Mouse (Mus musculus) kidney, postnatal 0 days (tissue): ENCODE results near the gene 4930558K02Rik. TPM values are rescaled to one million over a fixed set of nuclear protein-coding genes. Genes with fewer than 3 reads are reported as not detected.

Experiments
- ATAC-seq: fragments of 200-750 bp; cut with Nextera tagmentation; replicated peaks from 2 replicates; pipeline ENCODE4 v1.8.0; 2017; ENCODE audit warnings: low read depth, moderate number of reproducible peaks, moderate TSS enrichment, moderate library complexity; ENCODE audit not compliant: low FRiP score
- DNase-seq: peaks from one replicate; pipeline ENCODE4 v3.0.0-alpha.2; 2016; ENCODE audit warnings: low spot score
- H3K27ac ChIP-seq: fragments of 300-500 bp; sonication (generic); 2 replicates; pipeline ENCODE4 v1.5.1; 2014; ENCODE audit warnings: mild to moderate bottlenecking
- H3K27me3 ChIP-seq: fragments of 300-500 bp; sonication (generic); 2 replicates; pipeline ENCODE4 v1.6.1; 2014; ENCODE audit warnings: low read length, mixed read lengths; ENCODE audit not compliant: insufficient read depth
- H3K36me3 ChIP-seq: fragments of 300-500 bp; sonication (generic); 2 replicates; pipeline ENCODE4 v1.6.1; 2014; ENCODE audit warnings: low read length, mixed read lengths; ENCODE audit not compliant: insufficient read depth
- H3K4me1 ChIP-seq: fragments of 300-500 bp; sonication (generic); replicated peaks from 2 replicates; pipeline ENCODE4 v1.6.1; 2014; ENCODE audit warnings: antibody characterized with exemption, low read length, mixed read lengths; ENCODE audit not compliant: insufficient read depth
- H3K4me2 ChIP-seq: fragments of 300-500 bp; sonication (generic); 2 replicates; pipeline ENCODE4 v1.6.1; 2014; ENCODE audit warnings: mild to moderate bottlenecking, low read length, moderate library complexity, mixed read lengths
- H3K4me3 ChIP-seq: fragments of 300-500 bp; sonication (generic); replicated peaks from 2 replicates; pipeline ENCODE4 v1.5.1; 2014; ENCODE audit warnings: low read depth, low read length
- H3K9ac ChIP-seq: fragments of 300-500 bp; sonication (generic); 2 replicates; pipeline ENCODE4 v1.6.1; 2014; ENCODE audit warnings: low read depth, low read length
- H3K9me3 ChIP-seq: fragments of 300-500 bp; sonication (generic); replicated peaks from 2 replicates; pipeline ENCODE4 v1.6.1; 2016; ENCODE audit warnings: low read length, inconsistent platforms, mixed read lengths
- CTCF ChIP-seq: IDR thresholded peaks from 2 replicates; pipeline ENCODE4 v1.5.1; 2016; ENCODE audit warnings: antibody characterized with exemption, low read depth, mild to moderate bottlenecking, moderate library complexity
- WGBS: fragments of 180-500 bp; shearing (Covaris S2); extraction: QIAGEN DNeasy Blood & Tissue Kit; methylation state at CpG from one replicate; pipeline ENCODE4 v1.1.7; 2014; 5-methylcytosine and 5-hydroxymethylcytosine counted together
- polyA plus RNA-seq: library from polyadenylated mRNA; unstranded; fragments of >200 nt; fragmentation: Nextera tagmentation; extraction: Ambion mirVana; gene quantifications from 2 replicates; pipeline ENCODE4 v1.2.1, GENCODE M21; 2015

4930558K02Rik gene
- polyA plus RNA-seq, 1 experiment from 2014 or later, result not detected

DNA sequence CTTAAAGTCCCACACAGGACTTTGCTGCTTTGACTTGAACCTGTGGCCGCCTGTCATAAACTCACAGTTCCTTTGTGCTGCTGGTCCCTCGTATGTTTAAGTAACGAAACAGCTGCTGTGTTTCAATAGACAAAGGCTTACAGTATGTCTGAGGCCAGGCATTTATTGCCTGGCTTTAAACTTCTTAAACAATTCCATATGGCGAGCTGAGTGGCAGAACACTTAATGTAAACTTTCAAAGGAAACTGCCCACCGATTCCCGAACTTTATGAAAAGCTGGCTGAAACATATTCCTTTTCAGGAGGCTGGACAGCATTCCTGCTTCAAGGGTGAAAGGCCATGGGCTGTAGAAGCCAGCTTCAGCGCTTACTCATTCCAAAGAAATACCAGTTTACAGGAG is 37.5 kb upstream of the 4930558K02Rik start:
- no peak for TF ChIP-seq CTCF
- 24% methylated on average over 7 of the region's 7 CpGs for WGBS
- Histone ChIP-seq H3K4me2 (no peak overlapping the region), H3K27ac (peak overlapping the region; percentile 65), H3K27me3 (no peaks in the 10 kb centered on the region), H3K9me3 (no peaks in the 10 kb centered on the region), H3K4me1 (peaks cover 15% of the 10 kb centered on the region), H3K36me3 (no peaks in the 10 kb centered on the region), H3K9ac (no peak overlapping the region), H3K4me3 (no peak overlapping the region)
- DNase-seq (peak; percentile 65), ATAC-seq (no peak)

GRCm38 (mm10) chr1:162015247-162015862 is 35.9 kb upstream of the 4930558K02Rik start:
- H3K4me3 ChIP-seq, result no peak overlapping the region
- H3K9ac ChIP-seq, result no peak overlapping the region
- no peaks in the 10 kb centered on the region for H3K9me3 ChIP-seq
- WGBS, result 35% methylated on average over 8 of the region's 8 CpGs
- peak overlapping the region; percentile 47; the same call in 1 of the 2 replicates for H3K27ac ChIP-seq
- H3K4me1 ChIP-seq, result peaks cover 15% of the 10 kb centered on the region
- TF ChIP-seq CTCF, result no peak
- no peak overlapping the region for H3K4me2 ChIP-seq
- no peaks in the 10 kb centered on the region for H3K36me3 ChIP-seq
- ATAC-seq (0 out of 2 replicates have a peak, but pooled peaks have one; percentile 58), DNase-seq (peak; percentile 91)
- no peaks in the 10 kb centered on the region for H3K27me3 ChIP-seq

GRCm38 (mm10) chr1:162013561-162013960 is 34.1 kb upstream of the 4930558K02Rik start:
- H3K27ac ChIP-seq, result no peak overlapping the region
- H3K4me3 ChIP-seq, result no peak overlapping the region
- no peak for ATAC-seq
- WGBS, result 81% methylated on average over 4 of the region's 4 CpGs
- TF ChIP-seq CTCF, result no peak
- H3K4me2 ChIP-seq, result no peak overlapping the region
- H3K4me1 ChIP-seq, result peaks cover 21% of the 10 kb centered on the region
- H3K9ac ChIP-seq, result no peak overlapping the region
- H3K9me3 ChIP-seq, result no peaks in the 10 kb centered on the region
- no peak for DNase-seq
- no peaks in the 10 kb centered on the region for H3K36me3 ChIP-seq
- no peaks in the 10 kb centered on the region for H3K27me3 ChIP-seq

- no peak overlapping the region for H3K4me3 ChIP-seq
- H3K27me3 ChIP-seq, result no peaks in the 10 kb centered on the region
- no peaks in the 10 kb centered on the region for H3K36me3 ChIP-seq
- H3K4me2 ChIP-seq, result no peak overlapping the region
- H3K9me3 ChIP-seq, result no peaks in the 10 kb centered on the region
- DNase-seq (no peak), ATAC-seq (no peak)
- no peak overlapping the region for H3K9ac ChIP-seq
- no peak overlapping the region for H3K27ac ChIP-seq
- WGBS, result 63% methylated on average over 16 of the region's 16 CpGs
- no peak for TF ChIP-seq CTCF
- peaks cover 17% of the 10 kb centered on the region for H3K4me1 ChIP-seq
Measured at GRCm38 (mm10) chr1:162011523-162012245, 32.2 kb upstream of the 4930558K02Rik start.

- WGBS, result 42% methylated on average over 8 of the region's 8 CpGs
- peak overlapping the region; percentile 19; the same call in 1 of the 2 replicates for H3K4me2 ChIP-seq
Measured at GRCm38 (mm10) chr1:162009086-162009485, 29.6 kb upstream of the 4930558K02Rik start.

GRCm38 (mm10) chr1:162008631-162009067 is 29.2 kb upstream of the 4930558K02Rik start:
- Histone ChIP-seq H3K9ac (no peak overlapping the region), H3K4me3 (no peak overlapping the region), H3K4me2 (peak overlapping the region; percentile 19; the same call in 1 of the 2 replicates), H3K27ac (peak overlapping the region; percentile 2; the same call in 1 of the 2 replicates), H3K4me1 (peaks cover 15% of the 10 kb centered on the region), H3K36me3 (no peaks in the 10 kb centered on the region), H3K27me3 (no peaks in the 10 kb centered on the region), H3K9me3 (no peaks in the 10 kb centered on the region)
- 16% methylated on average over 8 of the region's 8 CpGs for WGBS
- no peak for TF ChIP-seq CTCF
- ATAC-seq (no peak), DNase-seq (peak; percentile 57)

More at GRCm38 (mm10) chr1:162009086-162009485, 29.6 kb upstream of the 4930558K02Rik start:
- H3K36me3 ChIP-seq, result no peaks in the 10 kb centered on the region
- H3K4me1 ChIP-seq, result peaks cover 15% of the 10 kb centered on the region
- H3K27me3 ChIP-seq, result no peaks in the 10 kb centered on the region
- H3K9me3 ChIP-seq, result no peaks in the 10 kb centered on the region
- ATAC-seq (no peak), DNase-seq (no peak)
- no peak overlapping the region for H3K9ac ChIP-seq
- H3K27ac ChIP-seq, result peak overlapping the region; percentile 2; the same call in 1 of the 2 replicates
- TF ChIP-seq CTCF, result no peak
- H3K4me3 ChIP-seq, result no peak overlapping the region
